Mouse (Mus musculus) embryonic facial prominence, embryonic 13.5 days (tissue): ENCODE data around the gene Itgb5. TPM values are rescaled to one million over a fixed set of nuclear protein-coding genes. Genes with fewer than 3 reads are reported as not detected.

Source experiments
- ATAC-seq: fragments of 200-750 bp; cut with Nextera tagmentation; 2 replicates; pipeline ENCODE4 v1.8.0; 2017; ENCODE audit warnings: low read depth; ENCODE audit not compliant: insufficient number of reproducible peaks, insufficient read depth, low FRiP score, low TSS enrichment
- H3K27ac ChIP-seq: fragments of 300-500 bp; sonication (generic); 2 replicates; pipeline ENCODE4 v1.5.1; 2015; ENCODE audit warnings: moderate library complexity, mild to moderate bottlenecking, inconsistent platforms
- H3K27me3 ChIP-seq: fragments of 300-500 bp; sonication (generic); 2 replicates; pipeline ENCODE4 v1.6.1; 2015; ENCODE audit warnings: mild to moderate bottlenecking, inconsistent platforms
- H3K36me3 ChIP-seq: fragments of 300-500 bp; sonication (generic); 2 replicates; pipeline ENCODE4 v1.6.1; 2015; ENCODE audit warnings: mild to moderate bottlenecking, inconsistent platforms
- H3K4me1 ChIP-seq: fragments of 300-500 bp; sonication (generic); 2 replicates; pipeline ENCODE4 v1.6.1; 2015; ENCODE audit warnings: inconsistent platforms
- H3K4me2 ChIP-seq: fragments of 300-500 bp; sonication (generic); 2 replicates; pipeline ENCODE4 v1.6.1; 2015; ENCODE audit warnings: moderate library complexity, mild to moderate bottlenecking, inconsistent platforms
- H3K4me3 ChIP-seq: fragments of 300-500 bp; sonication (generic); 2 replicates; pipeline ENCODE4 v1.5.1; 2015; ENCODE audit warnings: mild to moderate bottlenecking, inconsistent platforms
- H3K9ac ChIP-seq: fragments of 300-500 bp; sonication (generic); 2 replicates; pipeline ENCODE4 v1.6.1; 2015; ENCODE audit warnings: mild to moderate bottlenecking, inconsistent platforms
- H3K9me3 ChIP-seq: fragments of 300-500 bp; sonication (generic); 2 replicates; pipeline ENCODE4 v1.6.1; 2016; ENCODE audit warnings: inconsistent platforms
- WGBS: fragments of 180-500 bp; shearing (Covaris S2); methylation state at CpG from one replicate; pipeline ENCODE4 v1.1.7; 2015; ENCODE audit warnings: mixed read lengths; 5-methylcytosine and 5-hydroxymethylcytosine counted together
- polyA plus RNA-seq: library from polyadenylated mRNA; unstranded; fragments of >200 nt; fragmentation: Nextera tagmentation; extraction: Ambion mirVana; gene quantifications from 2 replicates; pipeline ENCODE4 v1.2.1, GENCODE M21; 2015

Itgb5 gene
- polyA plus RNA-seq, 1 experiment from 2014 or later = 47.7 TPM

- peak overlapping the region; percentile 73 for H3K27ac ChIP-seq
- H3K9ac ChIP-seq = no peak overlapping the region
Observed at GRCm38 (mm10) chr16:33917390-33917789, 87.9 kb downstream of the Itgb5 start.

GRCm38 (mm10) chr16:33917926-33918325, 88.5 kb downstream of the Itgb5 start:
- peaks cover 58% of the 10 kb centered on the region for H3K36me3 ChIP-seq

More at GRCm38 (mm10) chr16:33917390-33917789, 87.9 kb downstream of the Itgb5 start:
- ATAC-seq = no peak
- WGBS = 41% methylated on average over 5 of the region's 5 CpGs
- Histone ChIP-seq H3K36me3 (peaks cover 58% of the 10 kb centered on the region), H3K27me3 (no peaks in the 10 kb centered on the region), H3K4me2 (no peak overlapping the region), H3K9me3 (no peaks in the 10 kb centered on the region), H3K4me3 (no peak overlapping the region), H3K4me1 (peaks cover 46% of the 10 kb centered on the region)

GRCm38 (mm10) chr16:33921514-33921913, 92.0 kb downstream of the Itgb5 start:
- H3K27me3 ChIP-seq = no peaks in the 10 kb centered on the region
- peaks cover 54% of the 10 kb centered on the region for H3K4me1 ChIP-seq
- no peak overlapping the region for H3K9ac ChIP-seq
- WGBS = 53% methylated on average over 5 of the region's 5 CpGs
- H3K9me3 ChIP-seq = no peaks in the 10 kb centered on the region
- H3K27ac ChIP-seq = peak overlapping the region; percentile 83
- peaks cover 47% of the 10 kb centered on the region for H3K36me3 ChIP-seq
- ATAC-seq = no peak
- no peak overlapping the region for H3K4me3 ChIP-seq
- H3K4me2 ChIP-seq = no peak overlapping the region

More at GRCm38 (mm10) chr16:33917926-33918325, 88.5 kb downstream of the Itgb5 start:
- Histone ChIP-seq H3K9me3 (no peaks in the 10 kb centered on the region), H3K4me1 (peaks cover 51% of the 10 kb centered on the region), H3K27me3 (no peaks in the 10 kb centered on the region), H3K9ac (no peak overlapping the region), H3K27ac (peak overlapping the region; percentile 73), H3K4me3 (no peak overlapping the region), H3K4me2 (no peak overlapping the region)
- 87% methylated on average over 5 of the region's 5 CpGs for WGBS
- no peak for ATAC-seq

GRCm38 (mm10) chr16:33922111-33923000, 92.9 kb downstream of the Itgb5 start:
- Histone ChIP-seq H3K9me3 (no peaks in the 10 kb centered on the region), H3K27me3 (no peaks in the 10 kb centered on the region), H3K4me1 (peaks cover 50% of the 10 kb centered on the region), H3K27ac (peak overlapping the region; percentile 83), H3K9ac (peak overlapping the region; percentile 40; the same call in 1 of the 2 replicates), H3K4me2 (no peak overlapping the region; the same call in 1 of the 2 replicates), H3K4me3 (no peak overlapping the region), H3K36me3 (peaks cover 47% of the 10 kb centered on the region)
- WGBS = 31% methylated on average over 18 of the region's 18 CpGs
- ATAC-seq = peak; percentile 67

GRCm38 (mm10) chr16:33923001-33923316, 93.5 kb downstream of the Itgb5 start:
- Histone ChIP-seq H3K27me3 (no peaks in the 10 kb centered on the region), H3K36me3 (peaks cover 44% of the 10 kb centered on the region), H3K4me1 (peaks cover 50% of the 10 kb centered on the region), H3K4me3 (no peak overlapping the region), H3K27ac (peak overlapping the region; percentile 83; the same call in 1 of the 2 replicates), H3K9ac (no peak overlapping the region), H3K4me2 (no peak overlapping the region), H3K9me3 (no peaks in the 10 kb centered on the region)
- WGBS = 47% methylated on average over 5 of the region's 5 CpGs
- ATAC-seq = no peak

- Histone ChIP-seq H3K9ac (no peak overlapping the region), H3K9me3 (no peaks in the 10 kb centered on the region), H3K4me2 (no peak overlapping the region), H3K4me1 (peaks cover 50% of the 10 kb centered on the region), H3K27me3 (no peaks in the 10 kb centered on the region), H3K36me3 (peaks cover 39% of the 10 kb centered on the region), H3K27ac (peak overlapping the region; percentile 83; the same call in 1 of the 2 replicates), H3K4me3 (no peak overlapping the region)
- ATAC-seq = no peak
- 86% methylated on average over 8 of the region's 8 CpGs for WGBS
Observed at GRCm38 (mm10) chr16:33923758-33924157, 94.3 kb downstream of the Itgb5 start.

- ATAC-seq = no peak
- Histone ChIP-seq H3K27me3 (no peaks in the 10 kb centered on the region), H3K36me3 (peaks cover 28% of the 10 kb centered on the region), H3K4me2 (no peak overlapping the region), H3K27ac (no peak overlapping the region), H3K4me1 (peaks cover 42% of the 10 kb centered on the region), H3K9ac (no peak overlapping the region), H3K9me3 (no peaks in the 10 kb centered on the region), H3K4me3 (no peak overlapping the region)
- WGBS = 74% methylated on average over 6 of the region's 6 CpGs
Observed at GRCm38 (mm10) chr16:33927263-33927824, 97.9 kb downstream of the Itgb5 start.

GRCm38 (mm10) chr16:33928788-33929462, 99.5 kb downstream of the Itgb5 start:
- Histone ChIP-seq H3K27me3 (no peaks in the 10 kb centered on the region), H3K4me2 (no peak overlapping the region), H3K4me1 (peaks cover 42% of the 10 kb centered on the region), H3K9ac (no peak overlapping the region), H3K9me3 (no peaks in the 10 kb centered on the region), H3K4me3 (no peak overlapping the region), H3K36me3 (peaks cover 35% of the 10 kb centered on the region), H3K27ac (no peak overlapping the region)
- WGBS = 71% methylated on average over 9 of the region's 9 CpGs
- ATAC-seq = no peak

GRCm38 (mm10) chr16:33930785-33931184, 101.3 kb downstream of the Itgb5 start:
- Histone ChIP-seq H3K4me2 (no peak overlapping the region), H3K9me3 (no peaks in the 10 kb centered on the region), H3K27ac (no peak overlapping the region), H3K9ac (no peak overlapping the region), H3K4me3 (no peak overlapping the region), H3K27me3 (no peaks in the 10 kb centered on the region), H3K36me3 (peaks cover 26% of the 10 kb centered on the region), H3K4me1 (peaks cover 55% of the 10 kb centered on the region)
- WGBS = 80% methylated on average over 6 of the region's 6 CpGs
- ATAC-seq = no peak

- H3K36me3 ChIP-seq = peaks cover 25% of the 10 kb centered on the region
- no peaks in the 10 kb centered on the region for H3K27me3 ChIP-seq
- H3K4me1 ChIP-seq = peaks cover 54% of the 10 kb centered on the region
- H3K9ac ChIP-seq = no peak overlapping the region
- H3K4me2 ChIP-seq = no peak overlapping the region
- 45% methylated on average over 2 of the region's 2 CpGs for WGBS
- no peak overlapping the region for H3K27ac ChIP-seq
- H3K4me3 ChIP-seq = no peak overlapping the region
- H3K9me3 ChIP-seq = no peaks in the 10 kb centered on the region
- ATAC-seq = no peak
Observed at GRCm38 (mm10) chr16:33931682-33932081, 102.2 kb downstream of the Itgb5 start.

GRCm38 (mm10) chr16:33932126-33932525, 102.7 kb downstream of the Itgb5 start:
- no peak overlapping the region for H3K4me2 ChIP-seq
- no peak overlapping the region for H3K27ac ChIP-seq
- H3K4me3 ChIP-seq = no peak overlapping the region
- no peaks in the 10 kb centered on the region for H3K9me3 ChIP-seq
- no peak for ATAC-seq
- H3K27me3 ChIP-seq = no peaks in the 10 kb centered on the region
- H3K36me3 ChIP-seq = peaks cover 25% of the 10 kb centered on the region
- WGBS = 55% methylated on average over 5 of the region's 5 CpGs
- H3K4me1 ChIP-seq = peaks cover 56% of the 10 kb centered on the region
- no peak overlapping the region for H3K9ac ChIP-seq
